Mouse (Mus musculus): ENCODE data around the gene Flii. TPM values are rescaled to one million over a fixed set of nuclear protein-coding genes. Genes with fewer than 3 reads are reported as not detected.

The Flii gene
- 74.8 and 81.4 TPM in 2 replicates for polyA plus RNA-seq (2014; fragmentation: Nextera tagmentation; extraction: Ambion mirVana)

DNA sequence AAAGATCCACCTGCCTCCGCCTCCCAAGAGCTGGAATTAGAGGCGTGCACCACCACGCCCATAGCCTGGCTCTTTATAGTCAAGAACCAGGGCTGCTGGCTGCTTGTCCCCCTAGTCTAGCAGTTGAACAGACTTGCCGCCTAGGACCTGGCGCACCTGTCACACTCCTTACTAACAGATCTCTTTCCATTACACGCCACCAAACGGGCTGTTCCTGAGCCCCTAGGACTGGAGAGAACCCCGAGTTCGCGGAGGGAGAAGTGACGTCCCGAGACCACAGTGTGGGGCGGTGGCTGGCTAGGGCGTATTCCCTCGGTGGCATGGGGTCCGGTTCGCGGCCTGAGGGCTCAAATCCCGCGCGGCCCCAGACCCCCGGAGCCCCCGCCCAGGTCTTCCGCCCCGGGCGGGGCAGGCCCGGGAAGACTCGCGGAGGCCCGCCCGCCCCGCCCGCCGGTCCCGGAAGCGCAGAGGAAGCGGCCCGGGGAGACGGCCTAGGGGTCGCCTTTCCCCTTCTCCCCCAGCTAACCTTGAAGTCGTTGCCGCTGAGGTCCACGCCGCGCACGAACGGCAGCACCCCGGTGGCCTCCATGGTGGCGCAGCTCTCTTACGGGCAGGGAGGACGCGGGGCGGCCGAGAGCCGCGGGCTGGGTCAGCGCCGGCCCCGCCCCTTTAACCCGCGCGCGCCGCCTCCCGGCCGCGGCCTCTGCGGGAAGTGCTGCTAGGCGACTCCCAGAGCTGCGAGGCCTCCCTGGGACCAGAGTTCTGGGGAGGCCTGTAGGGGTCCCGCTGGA is at the start of gene Flii:
Gene Flii, minus strand, starts transcription at position 663 of the 791 bp plus-strand sequence.
- ATAC-seq (replicated peaks; ENCODE audit: low FRiP score) (peak; percentile 73), DNase-seq (ENCODE audit: low spot score) (peak; percentile 89)
- H3K9me3 ChIP-seq (ENCODE audit: control insufficient read depth, low read length) = no peaks in the 10 kb centered on the region
- H3K27ac ChIP-seq (ENCODE audit: low read depth, low read length) = peak within 1 kb of the TSS; percentile 26
- peak within 1 kb of the TSS; percentile 90 for H3K4me3 ChIP-seq (ENCODE audit: low read depth, low read length)
- WGBS = 1% methylated on average over 64 of the region's 71 CpGs
- H3K27me3 ChIP-seq (ENCODE audit: control insufficient read depth, insufficient read depth, low read length) = no peaks in the 10 kb centered on the region
- peaks cover 4% of the 10 kb centered on the region; the same call in 1 of the 2 replicates for H3K36me3 ChIP-seq (ENCODE audit: control insufficient read depth, insufficient read depth, low read length)
- H3K9ac ChIP-seq (ENCODE audit: low read length) = peak within 1 kb of the TSS; percentile 80
- peak within 1 kb of the TSS; percentile 80 for H3K4me2 ChIP-seq (ENCODE audit: low read depth, low read length, severe bottlenecking)
- H3K4me1 ChIP-seq (replicated peaks; ENCODE audit: control insufficient read depth, insufficient read depth, low read length) = peaks cover 9% of the 10 kb centered on the region; the same call in 1 of the 2 replicates

DNA sequence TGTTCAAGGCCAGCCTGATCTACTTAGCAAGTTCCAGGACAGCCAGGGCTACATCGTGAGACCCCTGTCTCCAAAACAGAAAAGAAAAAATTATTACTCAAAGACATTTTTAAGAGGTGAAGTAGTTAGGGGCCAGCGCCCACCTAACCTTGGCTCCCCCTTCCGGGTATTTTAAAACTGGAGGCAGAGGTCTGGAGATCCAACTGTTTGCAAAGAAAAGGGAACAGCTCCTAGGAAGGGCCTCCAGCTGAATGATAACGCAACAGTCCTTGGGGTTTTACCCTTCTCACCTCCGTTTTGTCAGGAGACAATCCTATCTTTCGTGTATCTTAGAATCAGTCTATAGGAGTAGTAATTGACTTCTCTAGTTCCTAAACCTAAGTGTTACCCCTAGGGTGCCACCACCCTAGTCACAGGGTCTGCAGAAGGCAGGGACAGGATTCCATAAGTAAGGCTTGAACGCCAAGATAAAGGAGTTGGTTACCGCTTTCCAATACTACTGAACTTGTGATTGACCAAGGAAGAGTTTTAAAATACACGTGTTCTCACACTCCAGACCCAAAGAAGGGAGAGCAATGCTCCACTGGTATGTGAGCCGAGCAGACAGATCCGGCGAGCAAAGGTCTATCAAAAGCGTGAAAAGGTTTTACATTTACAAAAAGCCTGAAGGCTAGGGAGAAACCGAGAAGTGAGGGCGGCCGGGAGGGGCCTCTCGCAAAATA is 49.2 kb upstream of the Flii start:
- H3K27me3 ChIP-seq (ENCODE audit: control insufficient read depth, insufficient read depth, low read length) = no peaks in the 10 kb centered on the region
- H3K27ac ChIP-seq (ENCODE audit: low read depth, low read length) = no peak overlapping the region
- H3K9me3 ChIP-seq (ENCODE audit: control insufficient read depth, low read length) = no peaks in the 10 kb centered on the region
- no peak for ATAC-seq (replicated peaks; ENCODE audit: low FRiP score)
- H3K4me3 ChIP-seq (ENCODE audit: low read depth, low read length) = peak overlapping the region; percentile 87
- H3K36me3 ChIP-seq (ENCODE audit: control insufficient read depth, insufficient read depth, low read length) = no peaks in the 10 kb centered on the region
- peak overlapping the region; percentile 79 for H3K9ac ChIP-seq (ENCODE audit: low read length)
- no peak for DNase-seq (ENCODE audit: low spot score)
- H3K4me2 ChIP-seq (ENCODE audit: low read depth, low read length, severe bottlenecking) = peak overlapping the region; percentile 60
- peaks cover 20% of the 10 kb centered on the region for H3K4me1 ChIP-seq (replicated peaks; ENCODE audit: control insufficient read depth, insufficient read depth, low read length)
- 4% methylated on average over 17 of the region's 17 CpGs for WGBS

DNA sequence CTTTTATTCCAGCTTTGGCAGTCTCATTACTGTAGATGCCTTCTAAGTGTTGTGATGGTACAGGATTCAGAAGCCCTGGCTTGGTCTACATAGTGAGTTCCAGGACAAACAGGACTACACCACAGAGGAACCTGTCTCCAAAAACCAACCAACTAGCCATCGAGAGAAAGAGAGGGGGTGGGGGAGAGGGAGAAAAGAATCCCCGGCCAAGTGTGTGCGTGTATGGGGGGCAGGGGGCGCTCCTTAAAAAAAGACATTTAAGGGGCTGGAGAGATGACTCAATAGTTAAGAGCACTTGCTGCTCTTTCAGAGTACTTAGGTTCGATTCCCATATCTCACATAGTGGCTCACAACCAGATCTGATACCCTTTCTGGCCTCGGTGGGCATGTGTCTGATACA is 48.5 kb upstream of the Flii start:
- peak overlapping the region; percentile 87 for H3K4me3 ChIP-seq (ENCODE audit: low read depth, low read length)
- H3K4me2 ChIP-seq (ENCODE audit: low read depth, low read length, severe bottlenecking) = peak overlapping the region; percentile 60; the same call in 1 of the 2 replicates
- H3K9me3 ChIP-seq (ENCODE audit: control insufficient read depth, low read length) = no peaks in the 10 kb centered on the region
- H3K36me3 ChIP-seq (ENCODE audit: control insufficient read depth, insufficient read depth, low read length) = no peaks in the 10 kb centered on the region
- no peak overlapping the region for H3K27ac ChIP-seq (ENCODE audit: low read depth, low read length)
- no peak for ATAC-seq (replicated peaks; ENCODE audit: low FRiP score)
- H3K9ac ChIP-seq (ENCODE audit: low read length) = peak overlapping the region; percentile 79; the same call in 1 of the 2 replicates
- no peak for DNase-seq (ENCODE audit: low spot score)
- H3K4me1 ChIP-seq (replicated peaks; ENCODE audit: control insufficient read depth, insufficient read depth, low read length) = peaks cover 20% of the 10 kb centered on the region
- WGBS = 64% methylated on average over 6 of the region's 6 CpGs
- no peaks in the 10 kb centered on the region for H3K27me3 ChIP-seq (ENCODE audit: control insufficient read depth, insufficient read depth, low read length)

DNA sequence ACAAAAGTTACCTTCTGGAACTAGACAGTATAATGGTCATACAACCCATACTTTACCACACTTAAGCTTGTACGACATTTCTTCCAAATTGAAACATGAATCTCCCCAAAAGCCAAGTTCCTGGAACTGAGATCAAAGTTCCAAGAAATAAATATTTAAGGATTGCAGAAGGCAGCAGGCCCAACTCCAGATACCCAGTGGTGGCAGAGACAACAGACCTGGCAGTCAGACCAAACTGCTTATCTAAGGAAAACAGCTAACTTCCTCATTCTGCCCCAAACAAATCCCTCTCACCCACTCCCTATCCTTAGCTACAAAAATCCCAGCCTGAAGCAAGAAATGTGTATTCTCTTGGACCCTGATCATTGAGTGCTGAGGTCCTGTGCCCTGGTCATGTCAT is 47.8 kb upstream of the Flii start:
- ATAC-seq (replicated peaks; ENCODE audit: low FRiP score) (no peak), DNase-seq (ENCODE audit: low spot score) (no peak)
- H3K27me3 ChIP-seq (ENCODE audit: control insufficient read depth, insufficient read depth, low read length) = no peaks in the 10 kb centered on the region
- H3K4me2 ChIP-seq (ENCODE audit: low read depth, low read length, severe bottlenecking) = no peak overlapping the region
- H3K4me1 ChIP-seq (replicated peaks; ENCODE audit: control insufficient read depth, insufficient read depth, low read length) = peaks cover 17% of the 10 kb centered on the region
- no peak overlapping the region for H3K4me3 ChIP-seq (ENCODE audit: low read depth, low read length)
- no peaks in the 10 kb centered on the region for H3K9me3 ChIP-seq (ENCODE audit: control insufficient read depth, low read length)
- no peaks in the 10 kb centered on the region for H3K36me3 ChIP-seq (ENCODE audit: control insufficient read depth, insufficient read depth, low read length)
- H3K9ac ChIP-seq (ENCODE audit: low read length) = no peak overlapping the region
- H3K27ac ChIP-seq (ENCODE audit: low read depth, low read length) = no peak overlapping the region
- 98% methylated on average over 1 of the region's 1 CpGs for WGBS

DNA sequence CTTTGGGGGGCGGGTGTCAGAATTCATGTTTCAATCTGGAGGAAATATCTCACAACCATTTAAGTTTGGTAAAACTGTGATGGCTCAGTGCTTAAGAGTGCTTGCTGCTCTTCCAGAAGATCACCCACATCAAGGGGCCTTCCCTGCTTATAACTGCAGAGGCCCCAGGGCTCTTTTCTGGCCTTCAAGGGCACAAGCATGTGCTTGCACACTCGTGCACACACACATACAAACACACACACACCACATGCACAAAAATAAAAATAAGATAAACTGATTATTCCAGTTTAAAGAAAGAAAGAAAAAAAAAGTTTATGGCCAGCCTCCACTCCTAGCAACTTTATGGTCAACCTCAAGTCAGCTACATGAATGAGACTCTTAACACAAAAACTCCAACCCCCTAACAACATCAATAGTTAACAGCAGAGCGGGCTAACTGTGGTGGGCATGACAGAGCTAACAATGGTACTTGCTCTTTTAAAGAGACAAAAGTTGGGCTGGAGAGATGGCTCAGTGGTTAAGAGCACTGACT is 47.2 kb upstream of the Flii start:
- H3K4me1 ChIP-seq (replicated peaks; ENCODE audit: control insufficient read depth, insufficient read depth, low read length) = peaks cover 14% of the 10 kb centered on the region
- no peak overlapping the region for H3K9ac ChIP-seq (ENCODE audit: low read length)
- no peaks in the 10 kb centered on the region for H3K9me3 ChIP-seq (ENCODE audit: control insufficient read depth, low read length)
- H3K27me3 ChIP-seq (ENCODE audit: control insufficient read depth, insufficient read depth, low read length) = no peaks in the 10 kb centered on the region
- no peak overlapping the region for H3K4me3 ChIP-seq (ENCODE audit: low read depth, low read length)
- H3K36me3 ChIP-seq (ENCODE audit: control insufficient read depth, insufficient read depth, low read length) = no peaks in the 10 kb centered on the region
- no peak for ATAC-seq (replicated peaks; ENCODE audit: low FRiP score)
- WGBS = 85% methylated on average over 3 of the region's 3 CpGs
- no peak overlapping the region for H3K27ac ChIP-seq (ENCODE audit: low read depth, low read length)
- H3K4me2 ChIP-seq (ENCODE audit: low read depth, low read length, severe bottlenecking) = no peak overlapping the region
- DNase-seq (ENCODE audit: low spot score) = no peak

DNA sequence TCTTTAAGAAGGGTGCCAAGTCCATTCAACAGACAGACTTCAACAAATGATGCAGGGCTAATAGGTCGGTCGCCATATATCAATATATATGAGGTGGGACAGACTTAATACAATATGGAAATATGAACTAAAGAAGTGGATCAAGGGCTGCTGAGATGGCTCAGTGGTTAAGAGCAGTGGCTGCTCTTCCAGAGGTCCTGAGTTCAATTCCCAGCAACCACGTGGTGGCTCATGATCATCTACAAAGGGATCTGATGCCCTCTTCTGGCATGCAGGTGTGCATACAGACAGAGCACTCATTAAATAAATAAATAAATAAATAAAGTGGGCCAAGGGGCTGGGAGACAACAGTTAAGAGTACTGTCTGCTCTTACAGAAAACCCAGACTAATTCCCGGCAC is 45.1 kb upstream of the Flii start:
- DNase-seq (ENCODE audit: low spot score) (no peak), ATAC-seq (replicated peaks; ENCODE audit: low FRiP score) (no peak)
- H3K9me3 ChIP-seq (ENCODE audit: control insufficient read depth, low read length) = no peaks in the 10 kb centered on the region
- H3K27me3 ChIP-seq (ENCODE audit: control insufficient read depth, insufficient read depth, low read length) = no peaks in the 10 kb centered on the region
- no peak overlapping the region for H3K9ac ChIP-seq (ENCODE audit: low read length)
- no peak overlapping the region for H3K27ac ChIP-seq (ENCODE audit: low read depth, low read length)
- H3K36me3 ChIP-seq (ENCODE audit: control insufficient read depth, insufficient read depth, low read length) = no peaks in the 10 kb centered on the region
- no peak overlapping the region for H3K4me3 ChIP-seq (ENCODE audit: low read depth, low read length)
- H3K4me1 ChIP-seq (replicated peaks; ENCODE audit: control insufficient read depth, insufficient read depth, low read length) = peaks cover 7% of the 10 kb centered on the region
- whole genome bisulfite sequencing = 81% methylated on average over 4 of the region's 4 CpGs
- H3K4me2 ChIP-seq (ENCODE audit: low read depth, low read length, severe bottlenecking) = no peak overlapping the region

DNA sequence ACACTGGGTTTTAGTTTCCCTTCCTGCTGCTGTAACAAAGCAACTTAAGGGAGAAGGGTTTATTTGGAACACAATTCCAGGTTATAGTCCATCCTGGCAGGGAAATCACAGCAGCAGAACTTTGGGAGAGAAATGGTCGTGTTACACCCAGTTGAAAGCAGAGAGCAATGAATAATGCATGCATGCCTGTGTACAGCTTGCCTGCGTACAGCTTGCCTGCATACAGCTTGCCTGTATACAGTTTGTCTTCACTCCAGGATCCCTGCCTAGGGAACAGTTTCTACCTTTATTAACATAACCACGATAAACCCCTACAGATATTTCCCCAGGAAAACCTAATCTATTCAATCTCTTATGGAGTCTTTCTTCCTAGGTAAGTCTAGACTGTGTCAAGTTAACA is 43.7 kb upstream of the Flii start:
- DNase-seq (ENCODE audit: low spot score) (no peak), ATAC-seq (replicated peaks; ENCODE audit: low FRiP score) (no peak)
- WGBS = 86% methylated on average over 3 of the region's 3 CpGs
- H3K27me3 ChIP-seq (ENCODE audit: control insufficient read depth, insufficient read depth, low read length) = no peaks in the 10 kb centered on the region
- no peak overlapping the region for H3K4me2 ChIP-seq (ENCODE audit: low read depth, low read length, severe bottlenecking)
- H3K9me3 ChIP-seq (ENCODE audit: control insufficient read depth, low read length) = no peaks in the 10 kb centered on the region
- H3K9ac ChIP-seq (ENCODE audit: low read length) = no peak overlapping the region
- H3K36me3 ChIP-seq (ENCODE audit: control insufficient read depth, insufficient read depth, low read length) = no peaks in the 10 kb centered on the region
- H3K27ac ChIP-seq (ENCODE audit: low read depth, low read length) = no peak overlapping the region
- no peak overlapping the region for H3K4me3 ChIP-seq (ENCODE audit: low read depth, low read length)
- H3K4me1 ChIP-seq (replicated peaks; ENCODE audit: control insufficient read depth, insufficient read depth, low read length) = peaks cover 5% of the 10 kb centered on the region

DNA sequence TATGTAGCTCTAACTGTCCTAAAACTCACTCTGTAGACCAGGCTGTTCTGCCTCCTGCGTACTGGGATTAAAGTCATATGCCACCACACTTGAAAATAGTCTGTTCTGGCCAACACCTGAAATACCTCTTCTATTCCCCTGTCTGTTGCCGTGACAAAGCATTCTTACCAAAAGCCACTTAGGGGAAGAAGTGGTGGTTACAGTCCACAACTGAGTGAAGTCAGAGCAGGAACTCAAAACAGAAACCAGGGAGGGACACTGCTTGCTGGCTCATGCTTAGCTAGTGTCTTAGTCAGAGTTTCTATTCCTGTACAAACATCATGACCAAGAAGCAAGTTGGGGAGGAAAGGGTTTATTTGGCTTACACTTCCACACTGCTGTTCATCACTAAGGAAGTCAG is 42.3 kb upstream of the Flii start:
- H3K4me2 ChIP-seq (ENCODE audit: low read depth, low read length, severe bottlenecking) = no peak overlapping the region

More for the DNA sequence above, 42.3 kb upstream of the Flii start:
- DNase-seq (ENCODE audit: low spot score) (no peak), ATAC-seq (replicated peaks; ENCODE audit: low FRiP score) (no peak)
- Histone ChIP-seq H3K4me3 (ENCODE audit: low read depth, low read length) (no peak overlapping the region), H3K36me3 (ENCODE audit: control insufficient read depth, insufficient read depth, low read length) (no peaks in the 10 kb centered on the region), H3K9ac (ENCODE audit: low read length) (no peak overlapping the region), H3K4me1 (replicated peaks; ENCODE audit: control insufficient read depth, insufficient read depth, low read length) (no peaks in the 10 kb centered on the region), H3K27me3 (ENCODE audit: control insufficient read depth, insufficient read depth, low read length) (no peaks in the 10 kb centered on the region), H3K27ac (ENCODE audit: low read depth, low read length) (no peak overlapping the region), H3K9me3 (ENCODE audit: control insufficient read depth, low read length) (no peaks in the 10 kb centered on the region)
- WGBS = 84% methylated on average over 2 of the region's 2 CpGs
